Mouse (Mus musculus) limb, embryonic 14.5 days (tissue): ENCODE results near the gene Trim32. TPM values are rescaled to one million over a fixed set of nuclear protein-coding genes. Genes with fewer than 3 reads are reported as not detected.

Source experiments
- ATAC-seq: fragments of 200-750 bp; cut with Nextera tagmentation; 2 replicates; pipeline ENCODE4 v1.8.0; 2017; ENCODE audit warnings: low read depth, moderate number of reproducible peaks, moderate TSS enrichment; ENCODE audit not compliant: low FRiP score
- DNase-seq: peaks from one replicate; pipeline ENCODE4 v3.0.0-alpha.2; 2015; ENCODE audit warnings: low spot score
- H3K27ac ChIP-seq: fragments of 300-500 bp; sonication (generic); replicated peaks from 2 replicates; pipeline ENCODE4 v1.5.1; 2014; ENCODE audit warnings: low read depth, mild to moderate bottlenecking, low read length, moderate library complexity, mixed read lengths
- H3K27me3 ChIP-seq: fragments of 300-500 bp; sonication (generic); 2 replicates; pipeline ENCODE4 v1.6.1; 2014; ENCODE audit warnings: low read length, mixed read lengths; ENCODE audit not compliant: control insufficient read depth, insufficient read depth
- H3K36me3 ChIP-seq: fragments of 300-500 bp; sonication (generic); 2 replicates; pipeline ENCODE4 v1.6.1; 2014; ENCODE audit warnings: mild to moderate bottlenecking, low read length, moderate library complexity, mixed read lengths; ENCODE audit not compliant: control insufficient read depth, insufficient read depth
- H3K4me1 ChIP-seq: fragments of 300-500 bp; sonication (generic); 2 replicates; pipeline ENCODE4 v1.6.1; 2014; ENCODE audit warnings: antibody characterized with exemption, low read length, mixed read lengths; ENCODE audit not compliant: control insufficient read depth, insufficient read depth
- H3K4me2 ChIP-seq: fragments of 300-500 bp; sonication (generic); replicated peaks from 2 replicates; pipeline ENCODE4 v1.6.1; 2014; ENCODE audit warnings: low read depth, mild to moderate bottlenecking, low read length, moderate library complexity; ENCODE audit not compliant: severe bottlenecking
- H3K4me3 ChIP-seq: fragments of 300-500 bp; sonication (generic); replicated peaks from 2 replicates; pipeline ENCODE4 v1.5.1; 2014; ENCODE audit warnings: low read length
- H3K9ac ChIP-seq: fragments of 300-500 bp; sonication (generic); 2 replicates; pipeline ENCODE4 v1.6.1; 2014; ENCODE audit warnings: mild to moderate bottlenecking, low read depth, low read length, moderate library complexity; ENCODE audit not compliant: severe bottlenecking
- H3K9me3 ChIP-seq: fragments of 300-500 bp; sonication (generic); 2 replicates; pipeline ENCODE4 v1.6.1; 2016; ENCODE audit warnings: low read length; ENCODE audit not compliant: control insufficient read depth
- POLR2A ChIP-seq: fragments of 200-500 bp; IDR thresholded peaks from 2 replicates; pipeline ENCODE4 v1.8.0; 2012; ENCODE audit warnings: inconsistent platforms, mild to moderate bottlenecking, moderate library complexity, borderline replicate concordance; ENCODE audit not compliant: insufficient read depth, insufficient read length; ENCODE audit errors: extremely low read depth
- WGBS: fragments of 180-500 bp; shearing (Covaris S2); extraction: QIAGEN DNeasy Blood & Tissue Kit; methylation state at CpG from one replicate; pipeline ENCODE4 v1.1.7; 2014; 5-methylcytosine and 5-hydroxymethylcytosine counted together
- polyA plus RNA-seq, 2 experiments: library from polyadenylated mRNA; depleted of rRNA in 1 of 2; stranded (reverse) in 1 of 2; unstranded in 1 of 2; fragments of >200 nt; fragmentation: Nextera tagmentation in 1 of 2; extraction: Ambion mirVana in 1 of 2; gene quantifications; 2 replicates each; pipeline versions ENCODE4 v1.2.1 to v1.2.3; 2012 to 2014

The Trim32 gene
- polyA plus RNA-seq, 2 experiments, result 34.5 to 50.5 TPM

DNA sequence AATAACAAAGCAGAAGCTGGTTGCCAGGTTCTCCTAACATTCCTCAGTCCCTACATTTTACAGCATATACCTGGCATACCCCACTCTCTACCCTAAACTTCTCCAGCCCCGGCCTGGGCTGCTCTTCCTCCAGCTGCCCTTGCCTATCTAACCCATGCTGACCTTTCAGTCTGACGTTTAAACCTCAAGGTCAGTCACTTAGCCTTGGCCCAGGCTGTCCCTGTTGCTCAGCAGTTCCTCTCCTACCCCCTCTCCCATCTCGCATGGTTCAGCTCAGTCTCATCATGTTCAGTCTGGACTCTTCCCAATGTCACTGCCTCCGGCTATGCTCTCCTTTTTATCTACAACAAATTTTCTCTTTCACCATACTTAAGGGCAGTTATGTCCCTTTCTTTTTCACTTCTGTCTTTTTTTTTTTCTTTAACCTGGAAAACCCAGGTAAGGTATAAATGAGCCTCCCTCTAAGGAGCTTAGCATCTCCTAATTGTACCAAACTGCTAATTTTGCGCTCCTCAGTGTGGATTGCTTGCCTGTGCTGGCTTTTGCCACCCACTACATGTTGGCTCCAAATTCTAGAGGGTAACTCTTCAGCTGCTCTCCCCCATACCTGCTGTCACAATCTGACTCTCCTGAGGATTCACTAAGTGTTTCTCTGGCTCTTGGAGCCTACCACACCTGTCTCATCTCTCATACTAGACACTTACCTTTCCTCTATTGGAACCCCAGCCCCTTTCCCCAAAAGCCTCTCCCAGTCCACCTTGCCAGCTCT is 10.0 kb upstream of the Trim32 start:
- no peak overlapping the region for H3K4me3 ChIP-seq
- ATAC-seq (no peak), DNase-seq (no peak)
- H3K4me2 ChIP-seq, result no peak overlapping the region
- H3K9ac ChIP-seq, result no peak overlapping the region
- H3K9me3 ChIP-seq, result no peaks in the 10 kb centered on the region
- H3K27ac ChIP-seq, result no peak overlapping the region
- WGBS, result 70% methylated on average over 5 of the region's 5 CpGs
- TF ChIP-seq POLR2A, result no peak
- H3K36me3 ChIP-seq, result no peaks in the 10 kb centered on the region
- H3K4me1 ChIP-seq, result no peaks in the 10 kb centered on the region
- no peaks in the 10 kb centered on the region for H3K27me3 ChIP-seq

- Histone ChIP-seq H3K4me2 (peak overlapping the region; percentile 61), H3K4me1 (peaks cover 18% of the 10 kb centered on the region), H3K9me3 (no peaks in the 10 kb centered on the region), H3K36me3 (no peaks in the 10 kb centered on the region), H3K27me3 (no peaks in the 10 kb centered on the region), H3K9ac (peak overlapping the region; percentile 68), H3K27ac (no peak overlapping the region), H3K4me3 (peak overlapping the region; percentile 64)
- no peak for DNase-seq
- peak; percentile 83 for ATAC-seq
- WGBS, result under 1% methylated on average over 21 of the region's 21 CpGs
- TF ChIP-seq POLR2A, result no peak
Observed at GRCm38 (mm10) chr4:65605151-65605702, 441 bp downstream of the Trim32 start.

DNA sequence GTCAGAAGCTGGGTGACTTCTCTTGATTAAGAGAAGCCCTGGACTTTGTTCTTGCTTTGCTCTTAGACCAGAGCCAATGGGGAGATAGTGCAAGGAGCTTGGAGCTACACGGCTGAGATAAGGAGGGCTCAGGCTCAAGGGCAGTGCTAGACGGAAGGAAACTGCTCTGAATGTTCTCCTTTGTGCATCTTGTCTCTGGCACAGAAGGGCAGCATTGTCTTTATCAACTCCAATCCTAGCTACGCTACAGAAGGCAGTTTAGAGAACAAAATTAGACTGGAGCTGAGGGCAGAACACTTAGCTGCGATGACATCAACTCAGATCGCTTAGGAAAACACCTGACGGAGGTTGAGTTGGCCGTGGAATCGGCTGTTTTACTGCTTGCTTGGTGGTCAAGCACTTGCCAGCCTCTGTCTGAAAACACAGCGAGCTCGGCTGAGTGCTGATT is 2.4 kb downstream of the Trim32 start:
- TF ChIP-seq POLR2A, result no peak
- WGBS, result 84% methylated on average over 10 of the region's 10 CpGs
- no peak overlapping the region for H3K4me3 ChIP-seq
- no peaks in the 10 kb centered on the region for H3K36me3 ChIP-seq
- DNase-seq (no peak), ATAC-seq (no peak)
- no peak overlapping the region for H3K9ac ChIP-seq
- no peaks in the 10 kb centered on the region for H3K9me3 ChIP-seq
- peaks cover 30% of the 10 kb centered on the region for H3K4me1 ChIP-seq
- no peak overlapping the region for H3K4me2 ChIP-seq
- H3K27ac ChIP-seq, result no peak overlapping the region
- no peaks in the 10 kb centered on the region for H3K27me3 ChIP-seq

GRCm38 (mm10) chr4:65608112-65608511 is 3.3 kb downstream of the Trim32 start:
- Histone ChIP-seq H3K9me3 (no peaks in the 10 kb centered on the region), H3K36me3 (peaks cover 2% of the 10 kb centered on the region), H3K4me2 (no peak overlapping the region), H3K27ac (no peak overlapping the region), H3K4me3 (no peak overlapping the region), H3K27me3 (no peaks in the 10 kb centered on the region), H3K9ac (no peak overlapping the region), H3K4me1 (peaks cover 30% of the 10 kb centered on the region)
- no peak for DNase-seq
- no peak for ATAC-seq
- TF ChIP-seq POLR2A, result no peak
- WGBS, result 83% methylated on average over 4 of the region's 4 CpGs

DNA sequence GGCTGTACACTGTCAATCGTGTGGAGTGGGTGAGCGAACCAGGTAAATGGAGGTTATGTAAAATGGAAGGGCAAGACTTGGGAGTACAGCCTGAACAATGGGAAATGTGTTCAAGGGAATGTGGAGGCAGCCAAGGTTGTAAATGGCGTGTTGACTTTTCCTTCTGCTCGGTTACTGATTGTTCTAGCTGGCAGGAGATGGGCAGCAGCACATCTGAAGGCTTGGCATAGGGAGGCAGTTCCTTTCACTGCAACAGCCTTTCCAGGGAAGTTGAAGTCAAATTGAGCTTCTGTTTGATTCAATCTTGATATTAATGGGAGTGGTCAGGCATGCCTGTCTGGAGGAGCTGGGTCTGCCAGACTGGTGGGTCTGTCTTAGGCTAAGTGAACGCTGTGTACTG is 5.5 kb downstream of the Trim32 start:
- Histone ChIP-seq H3K4me2 (0 out of 2 replicates have a peak overlapping the region, but pooled peaks have one; percentile 1), H3K27ac (no peak overlapping the region)
- 67% methylated on average over 5 of the region's 5 CpGs for WGBS

More for the DNA sequence above, 5.5 kb downstream of the Trim32 start:
- Histone ChIP-seq H3K4me3 (no peak overlapping the region), H3K9ac (no peak overlapping the region), H3K36me3 (peaks cover 24% of the 10 kb centered on the region), H3K9me3 (no peaks in the 10 kb centered on the region), H3K27me3 (no peaks in the 10 kb centered on the region), H3K4me1 (peaks cover 30% of the 10 kb centered on the region)
- TF ChIP-seq POLR2A, result no peak
- no peak for ATAC-seq
- DNase-seq, result no peak
